Mouse (Mus musculus) thymus, postnatal 10 days (tissue): ENCODE measurements around the gene Ptpn22.
"Not testable (repeated sequence)": the region's sequence is repeated elsewhere in the genome, so short reads cannot be mapped to it uniquely, and the experiment has no call there.

ENCODE experiments used
- DNase-seq, 2 experiments: peaks; one replicate each; pipeline ENCODE4 v3.0.0; 2021; ENCODE audit warnings: low spot score in 2 of 2

The Ptpn22 gene

DNA sequence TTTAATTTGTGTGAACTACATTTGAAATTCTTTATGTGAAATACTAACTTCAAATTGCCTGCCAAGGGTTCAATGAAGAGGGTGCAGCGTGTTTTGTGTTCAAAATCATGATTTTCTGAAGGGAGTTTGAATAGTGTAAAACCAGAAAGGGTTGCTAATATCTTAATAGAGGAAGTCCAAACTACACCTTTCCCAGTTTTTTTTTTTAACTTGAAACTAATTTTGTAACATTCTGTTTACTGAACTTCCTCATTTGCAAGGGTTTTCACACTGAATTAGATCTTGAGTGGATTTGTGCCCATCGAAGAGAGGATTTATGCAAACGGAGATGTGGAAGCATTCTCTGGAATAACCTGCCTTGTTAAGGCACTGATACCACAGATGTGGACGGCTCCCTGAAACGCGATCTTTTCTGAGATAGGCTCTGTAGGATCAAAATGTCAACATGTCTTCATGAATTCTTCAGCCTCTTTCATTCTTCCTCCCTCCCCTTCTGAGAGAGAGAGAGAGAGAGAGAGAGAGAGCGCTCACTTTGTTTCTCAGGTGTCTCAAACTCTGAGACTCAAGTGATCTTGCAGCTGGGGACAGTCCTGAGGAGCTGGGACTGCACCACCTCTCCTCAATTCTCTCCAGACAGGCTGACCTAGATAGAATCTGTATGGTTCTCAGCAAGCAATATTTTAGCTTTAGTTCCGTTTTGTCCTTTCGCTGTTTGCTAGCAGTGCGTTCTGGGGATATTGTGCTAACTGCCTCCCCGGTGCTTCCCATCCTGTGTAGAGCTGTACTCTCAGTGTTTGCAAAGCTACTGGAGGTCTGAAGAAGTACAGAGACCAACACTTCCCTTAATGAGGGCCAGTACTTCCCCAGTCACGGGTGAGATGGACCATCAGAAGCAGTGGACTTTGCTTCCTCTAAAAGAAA lies at the start of gene Ptpn22:
Ptpn22 (plus strand) TSS at position 915 of the 921 bp plus-strand sequence.
- DNase-seq = peak; percentile 52

DNA sequence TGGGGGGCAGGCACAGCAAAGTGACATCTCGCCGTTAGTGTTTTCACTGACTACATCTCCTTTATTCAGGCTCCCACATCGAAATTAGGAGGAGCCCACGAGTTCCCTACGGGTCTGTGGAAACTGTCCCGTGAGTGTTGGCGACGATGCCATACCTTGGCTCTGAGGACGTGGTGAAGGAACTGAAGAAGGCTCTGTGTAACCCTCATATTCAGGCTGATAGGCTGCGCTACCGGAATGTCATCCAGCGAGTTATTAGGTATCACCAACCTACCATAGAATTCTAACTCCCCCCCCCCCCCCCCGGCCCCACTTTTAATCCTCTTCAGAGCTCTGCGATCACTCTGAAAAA lies 49.8 kb upstream of the Ptpn22 start:
- no peak for DNase-seq

DNA sequence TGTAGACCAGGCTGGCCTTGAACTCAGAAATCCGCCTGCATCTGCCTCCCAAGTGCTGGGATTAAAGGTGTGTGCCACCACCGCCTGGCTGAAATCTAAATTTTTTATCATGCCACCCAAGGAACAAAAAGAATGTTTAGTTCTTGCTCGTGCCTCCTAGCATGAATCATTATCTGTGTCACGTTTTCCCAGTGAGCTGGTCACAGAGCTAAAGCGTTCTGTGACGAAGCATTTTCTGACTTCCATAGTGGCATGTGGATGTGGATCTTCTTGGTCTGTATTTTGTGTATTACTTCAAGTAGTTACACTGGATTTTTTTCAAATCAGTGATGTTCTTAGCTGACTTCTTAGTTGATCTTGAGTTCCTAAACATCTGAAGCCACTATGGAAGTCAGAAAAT lies 48.6 kb upstream of the Ptpn22 start:
- DNase-seq = no peak

DNA sequence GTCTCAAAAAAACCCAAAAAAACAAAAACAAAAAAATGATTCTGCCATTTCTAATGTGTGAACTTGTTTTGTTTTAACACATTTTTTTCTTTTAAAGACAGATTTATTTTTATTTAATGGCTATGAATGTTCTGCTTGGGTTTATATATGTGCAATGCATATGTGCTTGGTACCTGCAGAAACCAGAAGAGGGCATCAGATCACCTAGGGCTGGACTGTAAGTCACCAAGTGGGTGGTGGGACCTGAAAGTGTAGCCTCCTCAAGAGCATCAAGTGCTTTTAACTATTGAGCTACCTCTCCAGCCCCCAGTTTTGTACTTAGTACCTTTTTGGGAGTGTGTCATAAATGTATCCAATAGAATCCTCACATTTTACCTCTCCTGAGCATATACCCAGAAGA lies 32.0 kb upstream of the Ptpn22 start:
- no peak for DNase-seq

DNA sequence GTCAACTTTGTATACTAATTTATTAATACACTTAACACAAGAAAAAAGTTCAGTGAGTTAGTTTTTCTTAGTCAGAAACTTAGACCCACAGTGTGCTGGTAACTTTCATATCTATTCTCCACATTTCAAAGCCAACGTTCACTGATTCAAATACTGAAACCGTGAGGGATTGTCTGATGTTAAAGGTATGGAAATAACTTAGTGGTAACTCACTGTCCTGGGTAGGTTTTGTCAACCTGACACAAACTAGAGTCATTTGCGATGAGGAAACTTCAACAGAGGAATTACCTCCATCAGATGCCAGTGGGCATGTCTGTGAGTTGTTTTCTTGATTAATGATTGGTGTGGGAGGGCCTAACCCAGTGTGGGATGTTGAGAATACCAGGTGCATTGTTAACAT lies 30.6 kb upstream of the Ptpn22 start:
- DNase-seq = no peak

DNA sequence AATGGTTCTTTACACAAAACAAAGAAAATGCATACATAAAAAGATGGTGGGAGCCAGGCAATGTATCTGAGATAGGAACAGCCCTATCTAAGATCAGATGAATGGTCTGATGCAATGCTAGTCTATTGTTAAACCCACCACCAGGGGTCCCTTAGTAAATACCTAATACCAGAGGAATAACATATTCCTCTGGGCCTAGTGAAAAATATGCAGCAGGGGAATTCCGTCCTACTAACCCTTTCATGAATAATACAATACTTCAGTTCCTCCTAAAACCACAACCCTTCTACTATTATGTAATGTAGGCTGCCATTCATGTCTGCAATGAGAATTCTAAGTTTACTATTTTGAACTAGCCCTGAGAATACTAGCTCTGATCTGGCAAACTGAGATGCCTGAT lies 28.9 kb upstream of the Ptpn22 start:
- not testable (repeated sequence) for DNase-seq

DNA sequence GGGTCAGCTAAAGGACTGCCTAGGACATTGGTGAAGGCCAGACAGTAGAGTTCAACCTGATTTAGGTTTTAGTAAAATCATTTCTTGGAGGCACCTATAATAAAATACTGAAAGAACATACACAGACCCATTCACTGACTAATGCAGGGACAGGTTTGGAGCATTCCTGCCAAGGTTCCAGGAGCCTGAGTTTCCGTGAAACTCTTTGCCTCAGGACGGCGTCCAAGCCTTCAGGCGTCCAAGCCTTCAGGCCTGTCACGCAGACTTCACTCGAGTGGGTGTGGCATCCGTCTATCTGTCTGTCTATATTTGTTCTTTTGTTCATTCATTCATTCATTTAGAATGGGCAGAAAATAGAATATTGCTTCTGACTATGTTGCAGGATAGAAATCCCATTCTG lies 28.4 kb upstream of the Ptpn22 start:
- no peak for DNase-seq

DNA sequence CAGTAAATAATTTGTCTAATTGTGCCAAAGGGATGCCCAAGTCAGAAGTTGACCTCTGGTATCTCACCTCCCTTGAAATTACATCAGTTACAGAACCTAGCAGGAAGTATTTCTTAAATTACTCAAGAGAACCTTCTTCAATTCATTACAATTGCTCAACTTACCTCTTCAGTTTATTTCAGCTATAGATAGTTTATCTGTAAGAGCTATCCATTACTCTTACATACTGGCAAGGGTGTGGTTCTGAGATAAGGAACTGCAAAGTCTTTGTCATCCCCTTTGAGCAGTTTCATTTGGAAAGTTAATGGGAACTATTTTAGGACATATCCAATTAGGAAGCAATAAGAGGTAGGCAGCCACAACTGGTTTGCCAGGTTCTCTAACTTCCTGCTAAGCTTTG lies 27.2 kb upstream of the Ptpn22 start, which contains the start of gene Bcl2l15:
Bcl2l15 (plus strand) TSS at position 176 of the 400 bp plus-strand sequence.
- no peak for DNase-seq

DNA sequence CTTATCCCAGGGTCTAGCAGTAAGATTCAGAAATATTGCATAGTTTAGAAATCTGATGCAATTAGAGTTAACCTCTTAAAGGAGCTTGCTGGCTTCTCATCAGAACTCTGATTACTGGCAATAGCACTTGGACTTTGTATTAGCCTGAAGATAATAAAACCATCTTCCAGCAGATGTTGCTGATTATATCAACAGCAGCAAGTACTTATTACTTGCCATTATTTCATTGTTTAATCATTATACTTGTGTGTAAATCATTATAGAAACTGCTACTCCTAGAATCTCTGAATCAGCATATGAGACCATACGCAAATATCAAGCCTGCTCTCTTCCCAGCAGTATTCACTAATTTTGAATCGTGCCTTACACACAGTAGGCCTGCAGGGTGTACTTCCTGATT lies 25.6 kb upstream of the Ptpn22 start:
- DNase-seq = no peak

DNA sequence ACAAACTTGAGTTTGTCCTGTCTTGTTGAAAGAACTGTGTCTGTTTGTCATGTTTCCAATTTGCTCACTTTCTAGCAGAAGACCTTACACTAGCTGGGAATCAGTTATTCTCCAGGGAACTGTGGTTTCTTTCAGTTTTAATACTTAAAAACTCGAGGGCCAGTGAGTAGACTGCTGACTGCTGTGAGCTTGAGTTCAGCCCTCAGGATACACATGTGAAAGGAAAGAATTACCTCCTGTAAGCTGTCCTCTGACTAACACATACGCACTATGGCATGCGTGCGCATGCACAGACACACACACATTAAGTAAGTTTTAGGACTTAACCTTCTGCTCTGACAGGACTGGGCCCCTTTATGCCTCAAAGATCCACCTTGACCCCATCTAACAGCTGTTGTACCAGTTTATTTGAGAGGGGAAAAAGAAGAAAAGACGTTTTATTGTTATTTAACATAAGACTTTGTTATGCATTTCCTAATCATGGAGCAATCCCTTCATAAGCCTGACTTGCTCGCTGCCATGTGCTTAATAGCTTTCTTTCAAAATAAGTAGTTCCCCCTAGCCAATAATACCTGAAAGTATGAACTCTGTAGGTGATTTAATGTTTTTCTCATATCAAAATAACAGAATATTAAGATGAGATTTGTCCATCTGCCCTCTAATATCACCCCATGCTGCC lies 24.2 kb upstream of the Ptpn22 start:
- DNase-seq = no peak

DNA sequence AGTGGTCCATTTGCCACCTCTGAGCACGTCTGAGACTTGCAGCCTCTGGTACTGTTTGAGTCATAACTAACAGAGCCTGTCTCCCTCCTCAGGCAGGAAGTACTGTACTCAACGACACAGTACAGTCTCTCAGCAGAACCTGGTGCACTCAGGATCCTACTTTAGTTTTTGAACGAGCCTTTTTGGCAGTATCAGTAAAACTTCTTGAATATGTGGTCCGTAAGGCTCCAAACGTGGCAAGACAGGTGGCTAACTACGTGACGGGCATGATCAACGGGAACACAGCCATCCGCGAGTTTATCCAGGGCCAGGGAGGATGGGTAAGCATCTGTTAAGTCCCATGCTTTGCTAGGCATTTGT lies 23.7 kb upstream of the Ptpn22 start:
- DNase-seq = no peak

DNA sequence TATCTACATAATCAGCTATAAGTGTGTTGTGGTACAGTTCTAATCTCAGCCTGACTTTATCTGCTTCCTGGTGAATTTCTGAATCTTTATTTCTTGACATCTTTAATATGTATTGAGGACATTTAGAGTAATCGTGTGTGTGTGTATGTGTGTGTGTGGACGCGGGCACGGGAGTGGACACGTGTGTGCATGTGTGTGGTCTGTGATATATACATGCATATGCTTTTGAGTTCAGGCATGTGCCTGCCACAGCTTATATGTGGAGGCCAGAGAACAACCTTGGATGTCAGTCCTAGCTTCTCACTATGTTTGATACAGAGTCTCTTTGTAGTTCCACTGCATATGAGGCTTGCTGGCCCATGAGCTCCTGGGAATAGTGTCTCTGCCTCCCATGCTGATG lies 23.1 kb upstream of the Ptpn22 start:
- DNase-seq = no peak

DNA sequence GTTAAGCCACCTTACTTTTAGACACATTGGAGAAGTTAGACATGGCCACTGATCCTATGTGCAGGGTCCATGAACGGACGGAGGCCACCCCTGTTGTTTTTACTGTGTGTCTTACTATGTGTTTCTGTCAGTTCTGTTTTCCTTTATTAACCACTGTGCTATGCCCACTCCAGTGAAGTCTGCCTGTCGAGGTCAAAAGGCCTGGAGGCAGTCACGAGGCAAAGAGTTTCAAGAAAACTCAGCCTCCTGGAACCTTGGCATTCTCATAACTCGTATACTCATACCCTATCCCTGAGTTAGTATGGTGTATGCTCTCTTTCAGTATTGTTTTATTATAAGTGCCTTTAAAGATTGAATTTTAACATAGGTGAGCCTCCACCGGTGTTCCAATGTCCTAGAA lies 19.9 kb upstream of the Ptpn22 start:
- no peak for DNase-seq

DNA sequence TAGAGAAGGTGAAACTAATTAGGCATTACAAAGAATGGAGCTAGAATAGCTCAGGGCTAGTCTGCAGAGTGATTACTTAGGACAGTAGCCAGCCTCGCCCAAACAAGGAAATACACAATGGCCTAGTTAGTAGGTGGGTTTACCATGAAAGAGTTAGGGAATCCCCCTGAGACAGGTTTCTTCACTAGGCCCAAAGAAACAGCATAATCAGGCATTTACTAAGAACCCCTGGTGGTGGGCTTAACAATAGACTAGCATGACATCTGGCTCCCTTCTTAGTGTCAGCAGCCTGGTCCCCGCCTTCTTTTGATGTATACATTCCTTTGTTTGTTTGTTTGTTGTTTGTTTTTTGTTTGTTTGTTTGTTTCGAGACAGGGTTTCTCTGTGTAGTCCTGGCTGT lies 19.4 kb upstream of the Ptpn22 start:
- not testable (repeated sequence) for DNase-seq

DNA sequence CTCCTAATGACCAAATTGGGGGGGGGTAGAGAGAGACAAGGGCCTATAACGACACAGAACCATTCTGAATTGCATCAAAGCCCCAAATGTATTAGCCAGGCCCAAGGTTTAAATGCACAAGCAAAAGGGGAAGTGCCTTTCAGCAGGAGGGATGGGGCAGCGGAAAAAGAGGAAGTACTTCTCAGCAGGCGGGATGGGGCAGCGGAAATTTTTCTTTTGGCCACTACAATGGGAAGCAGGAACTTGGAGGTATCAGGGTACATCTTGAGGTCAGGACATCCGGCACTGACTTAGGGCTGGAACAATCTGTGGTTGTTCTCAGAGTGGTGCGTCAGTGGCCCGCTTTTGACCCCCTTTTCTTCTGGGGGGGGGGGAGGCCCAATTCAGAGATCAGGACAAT lies 18.6 kb upstream of the Ptpn22 start:
- not testable (repeated sequence) for DNase-seq

DNA sequence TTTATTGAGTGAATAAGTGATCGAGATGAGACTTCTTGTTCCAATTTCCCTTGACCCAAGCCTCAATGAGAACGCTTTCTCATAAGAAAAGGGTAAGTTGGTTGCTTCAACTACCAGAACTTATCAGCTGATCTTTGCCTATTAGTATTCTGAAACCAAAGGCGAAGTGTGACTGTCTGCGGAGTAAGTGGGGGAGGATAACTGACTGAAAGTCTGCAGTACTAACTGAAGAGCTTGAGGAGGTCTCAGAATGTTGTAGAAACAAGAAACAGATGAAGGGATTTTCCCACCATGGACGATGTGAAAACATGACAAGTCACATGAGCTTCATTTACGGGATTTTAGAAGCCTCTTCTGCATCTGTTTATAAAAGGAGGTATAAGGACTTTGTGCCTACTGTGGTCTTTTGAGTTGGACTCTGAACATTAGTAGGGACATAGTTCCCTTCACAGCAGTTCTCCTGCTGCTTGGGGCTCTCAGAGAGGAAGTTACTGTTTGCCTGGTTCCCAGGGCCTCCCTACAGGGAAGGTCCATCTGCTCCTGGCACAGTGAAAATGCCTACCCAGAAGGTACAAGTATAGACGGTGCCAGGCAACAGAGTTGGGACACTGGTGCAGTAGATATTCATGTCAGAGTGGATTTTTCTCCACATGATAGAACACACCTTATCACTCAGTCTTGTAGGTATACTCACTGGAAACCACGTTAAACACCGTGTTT lies 8.8 kb upstream of the Ptpn22 start:
- no peak for DNase-seq

DNA sequence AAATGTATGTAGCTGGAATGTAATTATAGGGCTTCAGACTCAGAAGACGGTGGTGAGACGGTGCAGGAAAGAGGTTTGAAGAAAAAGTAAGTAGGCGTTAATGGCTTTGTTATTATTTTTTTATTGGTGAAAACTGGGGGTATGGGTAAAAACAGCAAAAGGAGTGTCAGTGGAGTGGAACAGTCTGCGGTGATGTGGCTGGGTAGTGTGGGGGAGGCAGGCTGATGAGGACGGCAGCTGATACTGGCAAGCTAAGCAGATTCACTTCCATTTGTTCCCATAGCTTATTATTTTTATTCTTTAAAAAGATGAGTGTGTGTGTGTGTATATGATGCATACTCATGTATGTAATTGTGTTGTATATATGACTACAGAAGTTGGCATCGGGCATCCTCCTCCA lies 8.1 kb upstream of the Ptpn22 start:
- DNase-seq = no peak

DNA sequence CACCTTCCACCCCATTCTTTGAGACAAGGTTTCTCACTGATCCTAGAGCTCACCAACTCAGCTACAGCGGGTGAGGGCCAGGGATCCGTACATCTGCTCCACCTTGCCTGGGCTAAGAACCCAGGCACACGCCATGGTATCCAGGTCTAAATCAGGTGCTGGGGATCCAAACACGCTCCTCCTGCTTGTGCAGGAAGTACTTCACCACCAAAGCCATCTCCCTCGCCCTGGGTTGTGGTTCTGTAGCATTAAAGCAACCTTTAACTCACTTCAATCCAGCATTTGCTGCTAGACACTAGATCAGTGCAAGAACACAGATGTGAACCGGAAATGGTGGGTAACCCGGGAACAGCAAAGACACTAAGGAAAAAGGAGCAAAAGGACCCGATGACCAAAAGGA lies 7.7 kb upstream of the Ptpn22 start:
- no peak for DNase-seq

DNA sequence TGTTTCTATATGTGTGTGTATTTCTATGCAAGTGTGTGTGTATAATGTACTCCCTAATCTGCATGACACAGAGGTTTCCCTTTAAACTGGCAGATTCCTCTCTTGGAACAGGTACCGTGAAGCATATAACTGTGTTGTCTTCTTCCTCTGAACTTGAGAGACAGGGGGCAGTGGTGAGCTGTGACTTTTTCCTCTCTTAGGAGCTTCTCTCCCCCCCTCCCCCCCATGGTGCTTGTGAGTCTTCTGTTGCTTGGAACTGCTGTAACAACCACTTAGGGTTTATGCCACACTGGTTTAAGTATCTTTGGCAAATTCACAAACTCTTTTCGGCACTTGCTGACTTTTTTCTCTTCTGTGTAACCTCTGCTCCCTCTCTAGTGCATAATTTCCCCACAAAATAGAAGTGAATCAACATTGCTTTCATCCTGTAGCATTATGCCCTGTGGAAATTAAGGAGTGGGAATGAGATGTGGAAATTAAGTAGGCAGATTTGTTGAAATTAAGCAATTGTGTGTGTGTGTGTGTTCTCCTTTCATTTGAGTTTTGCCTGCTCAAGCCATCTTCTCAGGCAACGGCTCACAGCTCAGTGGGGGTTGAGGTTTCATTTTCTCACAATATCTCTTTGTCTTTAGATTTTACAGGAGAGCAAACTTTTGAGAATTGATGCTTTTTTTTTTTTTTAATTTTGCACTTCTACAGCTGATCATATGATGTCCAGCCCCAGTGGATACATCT lies 6.9 kb upstream of the Ptpn22 start:
- DNase-seq = peak; percentile 78 to 93

DNA sequence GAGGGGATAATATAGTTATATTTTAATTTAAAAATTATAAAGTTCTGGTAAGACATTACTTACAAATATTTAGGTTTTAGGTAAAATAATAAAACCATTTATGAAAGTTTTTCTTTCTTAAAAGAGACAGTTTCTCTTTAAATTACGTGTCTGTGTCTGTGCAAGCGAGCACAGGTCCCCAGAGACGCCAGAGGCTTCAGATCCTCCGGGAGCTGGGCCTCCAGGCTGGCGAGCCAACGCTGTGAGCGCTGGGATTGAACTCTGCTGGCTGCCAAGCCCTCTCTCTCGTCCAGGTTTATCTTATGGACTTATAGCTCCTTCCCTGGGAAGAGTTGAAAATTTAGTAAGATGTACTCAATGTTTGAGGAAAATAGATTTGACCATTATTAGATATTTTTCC lies 5.8 kb upstream of the Ptpn22 start:
- DNase-seq = no peak

DNA sequence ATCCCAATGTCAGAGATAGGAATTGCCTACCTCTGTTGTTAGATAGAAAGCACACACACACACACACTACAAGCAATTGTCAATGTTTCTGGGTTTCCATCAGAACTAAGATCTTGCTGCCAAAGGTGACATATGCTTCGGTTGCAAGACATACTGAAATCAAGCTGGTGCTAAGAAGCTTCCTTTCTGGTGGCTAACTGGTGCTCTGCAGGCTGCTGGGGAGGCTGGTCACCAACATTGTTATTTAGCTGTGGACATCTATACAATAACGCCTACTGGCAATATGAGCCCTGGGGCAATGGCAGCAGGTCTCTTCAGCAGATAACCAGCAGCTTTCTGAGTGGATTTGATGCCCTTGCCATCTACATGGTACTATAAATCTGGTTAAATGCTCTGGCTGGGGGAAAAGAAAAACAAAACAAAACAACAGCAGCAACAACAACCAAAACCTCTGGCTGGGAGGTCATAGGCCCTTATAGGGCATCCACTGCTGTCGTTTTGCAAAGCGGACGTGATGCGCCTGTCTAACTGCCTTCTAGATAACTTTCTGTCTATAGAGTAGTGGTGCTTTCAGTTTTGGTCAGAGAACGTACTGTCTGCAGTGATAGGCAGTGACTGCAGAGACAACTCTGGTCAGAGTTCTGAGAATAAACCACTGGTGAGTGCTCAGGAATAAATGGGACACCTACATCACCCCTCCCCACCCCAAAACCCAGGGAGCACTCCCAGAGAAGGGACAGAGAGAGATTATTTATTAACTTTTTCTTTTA lies 2.4 kb upstream of the Ptpn22 start:
- DNase-seq = no peak
